Mouse (Mus musculus): ENCODE measurements around the gene Ppp1r16b. TPM values are rescaled to one million over a fixed set of nuclear protein-coding genes. Genes with fewer than 3 reads are reported as not detected.
A peak's percentile ranks its signal among the peaks of the same experiment; 100 is the strongest.

The Ppp1r16b gene
- total RNA-seq, 2 experiments from 2014 or later: 14.4 to 17.2 TPM

DNA sequence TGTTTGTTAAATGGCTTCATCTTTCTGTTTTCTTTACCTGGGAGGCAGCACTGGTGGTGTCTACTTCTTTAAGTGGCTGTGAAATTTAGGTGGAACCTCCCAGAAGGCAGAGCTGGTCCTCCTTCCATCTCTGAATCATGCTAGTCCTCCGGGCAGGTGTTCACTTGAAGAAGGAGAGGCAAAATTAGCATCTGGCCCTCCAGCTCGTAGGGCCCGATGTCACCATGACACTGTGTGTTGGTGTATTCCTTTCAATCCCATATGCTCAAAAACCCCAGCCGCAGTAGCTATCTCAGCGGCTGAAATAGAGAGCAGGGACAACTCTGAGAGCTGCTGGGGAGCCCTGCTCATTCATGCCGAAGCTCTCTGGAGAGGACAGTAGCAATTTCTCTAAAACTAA is 27.0 kb downstream of the Ppp1r16b start:
- DNase-seq: no peak

DNA sequence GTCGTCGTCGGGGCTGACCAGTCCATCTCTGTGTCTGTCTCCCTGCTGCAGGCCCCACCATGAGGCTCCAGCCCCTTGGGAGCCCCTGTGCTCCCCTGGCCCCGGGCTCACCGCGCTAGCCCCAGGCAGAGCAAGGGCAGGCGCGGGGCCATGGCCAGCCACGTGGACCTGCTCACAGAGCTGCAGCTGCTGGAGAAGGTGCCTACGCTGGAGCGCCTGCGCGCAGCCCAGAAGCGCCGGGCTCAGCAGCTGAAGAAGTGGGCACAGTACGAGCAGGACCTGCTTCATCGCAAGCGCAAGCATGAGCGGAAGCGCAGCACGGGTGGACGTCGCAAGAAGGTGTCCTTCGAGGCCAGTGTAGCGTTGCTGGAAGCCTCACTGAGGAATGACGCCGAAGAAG is 30.6 kb downstream of the Ppp1r16b start:
- no peak for DNase-seq

DNA sequence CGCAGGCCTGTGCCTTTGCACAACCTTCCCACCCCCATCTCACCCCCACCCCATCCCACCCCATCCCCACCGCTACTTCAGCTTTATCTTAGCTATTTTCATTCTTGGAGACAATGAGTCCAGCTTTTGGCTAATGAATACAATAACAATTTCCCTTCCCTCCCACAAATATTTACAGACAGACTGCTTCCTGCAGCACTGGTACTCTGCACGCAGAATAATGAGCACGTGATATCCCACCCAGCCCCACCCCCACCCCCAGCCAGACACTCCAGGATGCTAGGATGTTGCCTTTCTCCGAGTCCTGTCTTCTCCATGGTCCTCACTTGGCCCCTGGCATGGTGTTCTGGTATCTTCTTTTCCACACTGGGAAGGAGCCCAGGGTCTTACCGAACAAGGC is 31.3 kb downstream of the Ppp1r16b start:
- no peak for DNase-seq

DNA sequence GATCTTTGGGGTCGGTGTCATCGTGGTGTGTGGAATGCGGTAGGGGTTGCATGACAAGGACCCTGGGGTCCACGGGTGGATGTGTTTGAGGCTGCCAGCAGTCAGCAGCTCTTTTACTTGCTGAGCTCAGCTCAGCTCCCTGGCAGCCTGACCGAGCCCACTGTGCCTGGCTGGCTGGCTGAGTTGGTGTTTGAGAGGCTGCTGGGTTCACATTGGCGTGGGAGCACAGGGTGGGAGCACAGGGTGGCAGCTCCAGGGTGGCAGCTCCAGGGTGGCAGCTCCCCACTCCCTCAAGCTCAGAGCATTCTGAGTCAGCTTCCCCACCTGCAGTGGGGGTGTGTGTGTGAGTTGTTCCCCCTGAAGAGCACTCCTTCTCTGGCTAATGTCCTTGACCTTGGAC is 34.7 kb downstream of the Ppp1r16b start:
- DNase-seq: no peak

DNA sequence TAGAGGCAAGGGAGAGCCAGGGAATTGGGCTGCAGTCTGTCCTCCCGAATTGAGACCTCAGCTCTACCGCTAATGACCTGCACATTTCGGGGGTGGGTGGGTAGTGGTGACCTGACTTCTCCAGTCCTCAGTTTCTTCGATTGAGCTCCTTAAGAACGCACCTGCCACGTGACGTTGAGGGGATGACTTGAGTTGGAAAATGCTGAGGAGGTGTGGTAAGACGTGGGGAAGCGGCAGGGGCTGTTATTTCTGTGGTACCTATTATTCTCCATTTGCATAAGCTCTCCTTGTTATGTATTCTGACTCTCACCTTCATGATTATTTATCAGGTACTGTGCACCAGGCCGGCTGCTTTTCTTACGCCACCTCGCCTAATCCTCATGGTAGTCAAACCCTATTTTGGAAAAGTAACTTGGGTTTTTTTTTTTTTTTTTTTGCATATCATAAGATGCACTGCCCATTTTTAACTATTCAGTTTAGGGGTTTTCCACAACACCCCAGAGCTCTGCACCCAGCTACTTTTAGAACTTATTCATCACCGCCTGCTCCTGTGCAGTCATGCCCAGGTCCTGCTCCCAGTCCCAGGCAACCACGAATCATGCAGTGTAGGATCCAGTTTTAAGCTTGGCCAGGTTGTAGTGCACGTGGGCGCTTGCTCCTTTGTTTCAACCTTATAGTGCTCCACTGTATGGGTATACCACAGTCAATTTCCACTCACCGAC is 35.5 kb downstream of the Ppp1r16b start:
- no peak for DNase-seq

DNA sequence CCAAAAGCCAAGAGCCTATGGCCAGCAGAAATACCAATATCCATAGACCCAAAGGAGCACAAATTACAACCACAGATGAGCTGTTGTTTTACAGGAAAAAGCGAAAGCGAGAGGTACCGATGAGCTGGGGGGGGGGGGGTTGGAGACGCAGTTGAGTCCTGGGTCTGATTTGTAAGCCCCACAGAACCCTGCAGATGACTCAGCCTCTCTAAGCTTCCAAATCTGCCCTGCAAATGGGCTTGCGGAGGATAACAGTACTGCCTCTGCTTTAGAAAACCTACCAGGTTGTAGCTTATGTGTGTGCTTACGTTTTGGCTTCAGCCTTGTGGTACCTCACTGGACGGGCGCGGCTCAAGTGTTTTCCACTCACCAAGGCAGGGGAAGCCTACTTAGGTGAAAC is 36.3 kb downstream of the Ppp1r16b start:
- DNase-seq: no peak

DNA sequence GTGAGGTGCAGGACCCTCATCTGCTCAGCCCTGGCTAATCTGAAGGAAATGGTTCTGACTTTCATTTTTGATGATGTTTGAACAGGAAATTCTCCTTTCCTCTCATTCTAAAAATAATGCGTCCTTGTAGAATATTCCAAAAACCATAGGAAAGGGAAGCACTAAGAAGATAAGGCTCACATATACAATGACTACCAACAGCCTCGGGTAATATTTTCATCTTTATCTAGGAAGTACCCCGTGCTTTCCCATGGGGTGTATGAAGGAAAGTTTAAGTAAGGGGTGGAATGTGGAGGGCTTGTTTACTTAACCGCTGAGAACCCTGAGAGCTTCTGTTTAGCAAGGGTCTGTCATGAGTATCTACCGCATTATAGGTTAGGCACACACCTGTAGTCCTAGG is 37.0 kb downstream of the Ppp1r16b start:
- no peak for DNase-seq

DNA sequence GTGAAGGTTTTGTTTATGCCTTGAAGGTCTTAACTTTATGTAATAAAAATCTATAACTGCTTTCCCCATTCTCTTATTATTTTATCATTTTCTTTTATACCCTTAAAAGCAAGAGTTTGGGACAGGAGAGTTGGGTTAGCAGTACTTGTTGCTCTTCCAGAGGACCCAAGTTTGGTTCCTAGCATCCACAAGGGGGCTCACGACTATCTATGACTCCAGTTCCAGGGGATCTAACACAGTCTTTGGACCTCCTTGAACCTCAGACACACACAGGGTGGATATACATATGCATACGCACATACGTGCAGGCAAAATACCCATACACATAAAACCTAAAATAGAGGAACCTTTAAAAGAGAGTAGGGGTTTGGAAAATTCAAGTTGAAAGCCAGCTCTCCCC is 39.5 kb downstream of the Ppp1r16b start:
- no peak for DNase-seq

DNA sequence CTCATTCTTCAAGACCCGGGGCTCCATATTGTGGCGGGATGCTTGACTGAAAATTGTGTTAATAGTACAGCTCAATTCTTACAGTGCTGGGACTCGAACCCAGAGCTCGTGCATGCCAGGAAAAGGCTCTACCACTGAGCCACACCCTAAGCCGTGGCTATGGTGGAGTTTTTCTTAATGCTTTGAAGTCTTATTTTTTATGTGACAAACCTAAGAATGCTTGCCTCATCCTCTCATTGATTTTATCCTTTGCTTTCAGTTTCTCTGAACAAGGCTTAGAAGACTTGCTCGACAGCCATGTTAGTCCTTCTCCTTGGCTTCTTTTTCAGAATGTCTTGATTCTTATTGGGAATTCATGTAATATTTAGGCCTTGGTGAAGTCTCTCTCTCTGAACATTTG is 40.3 kb downstream of the Ppp1r16b start:
- DNase-seq: no peak

DNA sequence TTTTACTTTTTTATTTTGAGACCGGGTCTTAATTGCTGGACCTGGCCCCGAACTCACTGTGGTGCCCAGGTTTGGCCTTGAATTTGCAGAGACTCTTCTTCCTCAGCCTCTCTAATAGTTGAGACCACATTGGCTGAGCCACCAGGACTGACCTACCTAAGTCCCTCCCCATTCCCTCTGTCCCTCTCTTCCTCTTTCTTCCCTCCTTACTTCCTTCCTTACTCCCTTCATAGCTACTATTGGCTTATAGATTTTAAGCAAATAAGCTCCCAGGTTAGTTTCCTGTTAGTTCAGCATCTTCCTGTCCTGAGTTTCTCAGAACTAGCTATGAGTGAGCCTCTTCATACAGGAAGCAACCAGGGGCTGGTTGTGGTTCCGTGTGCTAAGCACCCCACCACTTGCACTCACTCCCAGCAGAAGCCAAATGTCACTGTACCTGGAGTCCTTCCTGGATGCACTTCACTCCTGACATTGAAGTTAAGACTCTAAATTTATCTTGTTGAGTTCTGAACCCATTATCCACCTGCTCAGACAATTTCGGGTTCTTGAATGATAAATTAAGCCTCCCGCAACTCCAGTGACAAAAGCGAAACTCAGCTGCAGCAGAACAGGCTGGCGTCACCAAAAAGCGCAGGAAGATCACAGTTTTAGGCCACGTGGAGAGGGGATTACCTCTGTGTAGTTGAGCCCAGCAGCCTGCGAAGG is 41.7 kb downstream of the Ppp1r16b start:
- no peak for DNase-seq

DNA sequence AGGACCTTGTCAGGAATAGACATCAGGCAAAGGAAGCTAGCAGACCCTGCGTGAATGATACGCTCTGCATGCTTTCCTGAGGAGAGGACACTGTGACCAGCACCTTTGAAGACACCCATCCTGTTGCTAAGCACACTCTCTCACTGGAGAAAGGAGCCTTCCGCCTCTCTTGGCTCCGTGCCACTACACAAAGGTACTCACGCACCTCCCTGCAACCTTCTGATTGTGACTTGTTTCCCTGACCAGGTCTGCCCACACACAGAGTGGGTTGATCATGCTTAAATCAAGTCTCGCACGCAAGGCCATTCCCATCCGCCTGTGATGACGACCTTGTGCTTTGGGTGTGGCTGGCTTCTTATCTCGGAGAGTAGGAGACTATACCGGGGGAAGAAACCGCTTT is 42.9 kb downstream of the Ppp1r16b start:
- DNase-seq: no peak

DNA sequence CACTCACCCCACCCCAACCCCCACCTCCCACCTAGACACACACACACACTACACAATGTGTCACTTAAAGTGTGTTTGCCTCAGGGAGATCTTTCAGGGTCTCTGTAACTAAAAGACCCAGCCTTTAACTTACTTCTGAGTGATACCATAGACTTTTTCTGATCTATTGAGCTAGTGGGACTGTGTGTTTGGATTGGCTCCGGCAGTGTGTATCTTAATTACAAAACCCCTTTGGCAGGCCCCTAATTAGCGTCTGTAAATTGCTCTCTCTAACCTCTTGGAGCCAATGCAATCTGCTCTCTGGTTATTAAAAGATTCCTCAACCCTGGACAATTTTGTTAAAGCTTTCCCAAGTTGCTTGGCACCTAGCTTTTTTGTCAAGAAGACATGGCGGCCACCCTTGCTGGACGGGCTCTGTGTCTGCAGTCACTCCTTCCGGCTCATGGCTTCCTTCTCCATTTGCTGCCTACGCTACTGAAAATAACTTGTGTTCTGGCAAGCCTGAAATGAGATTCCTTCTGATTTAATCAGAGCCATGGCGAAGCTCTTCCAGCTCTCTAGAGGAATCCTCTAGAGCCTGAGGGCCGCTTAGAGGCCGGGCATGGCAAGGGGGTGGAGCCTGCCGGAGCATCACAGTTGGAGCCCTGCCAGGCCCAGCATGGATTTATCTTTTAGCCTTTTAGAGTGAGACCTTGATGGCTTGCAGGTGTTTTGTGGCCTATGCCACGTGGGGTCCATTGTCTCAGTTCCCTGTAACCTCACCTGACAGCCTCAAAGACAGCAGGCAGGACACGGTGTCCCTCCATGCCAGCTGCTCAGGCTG is 46.9 kb downstream of the Ppp1r16b start:
- peak; percentile 49 for DNase-seq

DNA sequence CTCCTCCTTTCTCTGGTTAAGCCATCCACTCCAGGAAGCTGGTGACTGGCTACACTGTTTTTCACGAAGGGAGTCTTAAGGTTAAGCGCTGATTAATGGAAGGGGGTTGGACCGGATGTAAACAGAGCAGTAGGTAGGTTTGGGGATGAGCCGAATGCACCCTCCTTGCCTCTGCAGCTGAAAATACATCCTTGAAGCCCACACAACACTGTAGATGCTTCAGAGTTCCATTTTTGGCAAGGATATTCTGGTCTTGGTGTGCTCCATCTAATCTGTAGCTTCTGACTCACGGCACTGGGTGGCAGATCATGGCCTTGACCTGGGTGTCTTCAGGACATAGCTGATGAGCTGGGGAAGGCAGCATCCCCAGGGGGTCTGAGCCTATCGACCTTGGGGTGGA is 49.6 kb downstream of the Ppp1r16b start:
- no peak for DNase-seq

DNA sequence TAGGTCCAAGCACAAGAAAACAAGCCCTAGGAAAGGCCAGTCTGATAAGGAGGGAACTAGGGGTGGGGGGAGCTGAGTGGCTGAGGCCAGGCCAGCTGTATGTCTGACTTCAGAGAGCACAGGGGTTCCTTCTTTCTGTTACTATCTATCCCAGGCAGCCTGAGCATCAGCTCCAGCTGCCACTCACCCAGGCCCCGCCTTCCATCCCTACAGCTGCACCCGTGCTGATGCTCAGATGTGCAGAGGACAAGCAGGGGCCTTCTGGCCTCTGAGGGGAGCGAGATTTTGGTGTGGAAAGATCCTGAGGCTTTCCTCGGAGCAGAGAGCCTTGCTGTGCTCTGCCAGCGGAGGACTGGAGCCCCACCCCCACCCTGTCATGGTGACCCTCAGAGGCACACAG is 50.9 kb downstream of the Ppp1r16b start:
- DNase-seq: no peak

DNA sequence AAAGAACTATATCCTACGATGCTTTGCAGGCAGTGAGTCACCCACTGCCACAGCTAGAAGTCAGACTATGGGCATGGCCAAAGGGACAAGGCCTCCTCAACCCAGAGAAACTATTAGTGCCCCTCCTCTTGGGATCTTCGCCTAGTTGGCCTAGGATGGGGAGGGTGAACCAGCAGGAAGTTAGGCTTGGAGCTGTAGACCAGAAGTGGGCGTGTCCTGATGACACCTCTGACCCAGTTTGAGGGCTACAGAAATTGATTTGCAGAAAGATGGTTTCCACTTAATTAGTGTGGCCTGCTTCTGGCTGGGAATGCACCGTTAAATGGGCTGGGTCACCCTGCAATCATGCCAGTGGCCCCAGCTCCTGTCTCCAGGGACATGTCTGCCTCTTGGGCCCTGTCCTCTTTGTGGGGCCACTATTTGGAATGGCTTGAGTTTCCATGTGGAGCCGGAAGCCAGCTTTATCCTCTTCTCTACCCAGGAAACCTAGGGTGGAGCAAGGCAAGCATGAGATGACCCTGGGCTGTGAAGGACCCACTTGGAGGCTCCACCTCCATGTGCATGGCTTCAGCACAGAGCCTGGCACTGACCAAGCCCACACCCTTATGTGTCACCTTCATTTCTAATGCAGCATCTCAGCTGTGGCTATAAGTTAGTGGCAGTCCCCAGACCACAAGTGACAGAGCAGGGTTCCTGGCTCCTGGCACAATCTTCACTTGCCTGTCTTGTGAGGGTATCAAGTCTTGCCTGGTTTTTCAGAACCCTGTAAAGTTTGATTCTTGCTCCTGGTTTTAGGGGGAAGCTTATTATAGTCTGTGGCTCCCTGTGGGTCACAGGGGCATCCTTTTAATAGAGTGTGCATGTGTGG is 52.6 kb downstream of the Ppp1r16b start:
- no peak for DNase-seq

DNA sequence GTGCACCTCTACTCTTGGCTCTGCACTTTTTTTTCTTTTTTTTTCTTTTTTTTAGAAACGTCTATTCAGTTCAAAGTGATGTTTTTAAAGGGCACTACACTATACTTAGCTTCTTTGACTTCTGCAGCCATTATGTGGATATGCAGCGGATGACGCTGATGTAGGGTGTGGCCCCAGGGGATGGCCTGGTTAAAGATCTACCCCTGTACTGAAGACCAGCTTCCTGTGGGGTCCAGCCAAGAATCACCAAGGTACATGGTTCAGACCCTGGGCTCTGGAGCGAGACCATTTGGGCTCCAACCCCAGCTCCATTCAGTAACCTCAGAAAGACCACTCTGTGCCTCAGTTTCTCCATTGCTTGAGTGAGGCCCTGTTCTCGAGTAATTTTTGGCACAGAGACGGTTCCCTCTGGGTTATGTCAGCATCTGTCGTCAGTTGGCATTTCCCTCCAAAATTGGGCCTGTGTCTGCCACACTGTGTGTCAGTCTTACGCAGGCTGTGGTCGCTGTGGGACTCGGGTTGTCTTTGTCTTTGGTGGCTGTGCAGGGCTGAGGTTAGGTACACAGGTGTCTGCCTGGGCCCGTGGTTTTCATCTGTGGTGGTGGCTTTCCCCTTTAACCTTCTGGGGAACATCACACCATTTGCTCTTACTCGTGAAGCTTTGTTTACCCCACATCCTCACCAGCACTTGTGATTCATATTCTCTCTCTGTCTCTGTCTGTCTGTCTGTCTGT is 53.8 kb downstream of the Ppp1r16b start:
- no peak for DNase-seq

DNA sequence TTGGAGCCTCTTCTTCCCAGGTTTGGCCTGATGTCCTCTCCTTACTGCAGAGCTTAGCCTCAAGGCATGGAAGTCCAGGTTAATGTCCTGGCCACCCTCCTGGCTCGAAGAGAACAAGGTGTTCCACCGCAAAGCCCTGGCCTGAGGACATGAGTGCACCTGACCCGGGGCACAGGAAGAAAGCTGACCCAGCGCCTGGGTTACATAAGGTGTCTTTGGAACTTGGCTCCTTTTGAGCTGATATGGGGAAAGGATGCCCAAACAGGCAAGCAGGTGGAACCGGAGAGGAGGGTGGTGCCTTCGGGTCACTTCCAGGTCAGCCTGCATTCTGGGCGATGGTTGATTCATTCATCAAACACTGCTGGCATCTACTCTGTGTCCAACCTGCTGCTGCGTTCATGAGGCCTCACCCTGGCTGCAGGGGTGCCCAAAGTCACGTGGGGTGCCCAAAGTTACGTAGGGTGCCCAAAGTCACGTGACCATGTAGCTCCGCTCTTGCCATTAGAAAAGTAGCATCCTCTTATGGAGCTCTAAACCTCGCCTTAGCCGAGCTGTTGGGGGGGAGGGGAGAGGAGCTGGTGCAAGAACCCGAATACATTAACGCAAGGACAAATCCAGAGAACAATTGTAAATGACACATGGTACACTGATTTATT is 55.6 kb downstream of the Ppp1r16b start:
- DNase-seq: no peak

DNA sequence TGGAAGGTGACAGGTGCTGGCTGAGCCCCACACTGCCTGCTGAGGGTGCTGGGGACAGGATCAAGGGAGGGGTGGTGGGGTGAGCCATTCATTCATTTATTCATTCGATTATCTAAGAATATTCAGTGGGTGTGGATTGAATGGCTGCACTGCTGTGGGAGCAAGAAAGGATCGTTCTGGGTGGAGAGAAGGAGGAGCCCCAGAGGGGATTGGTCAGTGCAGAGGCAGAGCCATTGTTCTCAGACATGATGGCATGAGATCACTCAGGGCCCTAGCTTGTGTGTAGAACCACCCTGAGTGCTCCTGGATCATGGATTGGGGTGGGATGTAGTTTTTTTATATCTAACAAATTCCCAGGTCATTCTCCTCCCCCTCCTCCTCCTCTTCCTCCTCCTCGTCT is 56.3 kb downstream of the Ppp1r16b start:
- no peak for DNase-seq

DNA sequence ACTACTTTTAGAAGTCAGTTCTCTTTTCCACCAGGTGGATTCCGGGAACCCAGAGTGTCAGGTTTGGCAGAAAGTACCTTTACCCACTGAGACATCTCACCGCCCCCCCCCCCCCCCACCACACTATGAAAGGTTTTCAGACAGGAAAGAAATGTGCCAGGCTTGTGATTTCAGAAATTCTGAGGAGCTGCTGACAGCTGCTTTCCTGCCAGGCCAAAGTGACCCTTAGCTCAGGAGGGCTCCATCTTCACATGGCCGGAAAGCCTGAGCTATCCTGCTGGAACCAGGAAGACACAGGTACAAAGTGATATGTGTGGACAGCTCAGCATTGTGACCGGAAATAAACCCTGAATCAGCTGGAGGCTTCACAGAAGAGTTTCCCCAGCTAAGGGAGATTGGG is 56.9 kb downstream of the Ppp1r16b start:
- DNase-seq: no peak

DNA sequence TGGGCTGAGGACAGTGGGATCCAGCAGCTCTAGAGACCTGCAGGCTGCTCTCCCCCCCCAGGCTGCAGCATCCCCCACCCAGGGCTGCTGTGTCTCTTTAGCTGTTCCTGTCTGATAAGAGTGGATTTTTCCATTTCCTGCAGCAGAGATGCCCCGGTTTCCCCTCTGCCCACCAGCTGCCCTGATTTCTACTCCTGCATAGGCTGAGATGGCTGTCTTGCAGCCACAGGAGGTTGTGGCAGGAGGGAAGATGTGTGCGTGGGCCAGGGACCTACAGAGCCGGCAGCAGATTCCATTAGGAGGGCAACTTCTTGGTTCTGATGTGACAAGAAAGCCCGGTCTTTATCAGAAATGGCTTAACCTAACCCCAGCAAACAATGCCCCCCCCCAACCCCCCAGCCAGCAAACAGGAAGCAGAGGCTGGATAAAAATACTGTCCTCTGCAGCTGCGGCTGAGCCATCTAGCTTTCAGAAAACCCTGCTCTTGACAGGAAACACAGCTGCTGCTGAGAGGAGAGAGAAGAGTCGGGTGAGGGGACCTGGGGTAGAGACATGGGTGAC is 57.9 kb downstream of the Ppp1r16b start:
- DNase-seq: no peak

DNA sequence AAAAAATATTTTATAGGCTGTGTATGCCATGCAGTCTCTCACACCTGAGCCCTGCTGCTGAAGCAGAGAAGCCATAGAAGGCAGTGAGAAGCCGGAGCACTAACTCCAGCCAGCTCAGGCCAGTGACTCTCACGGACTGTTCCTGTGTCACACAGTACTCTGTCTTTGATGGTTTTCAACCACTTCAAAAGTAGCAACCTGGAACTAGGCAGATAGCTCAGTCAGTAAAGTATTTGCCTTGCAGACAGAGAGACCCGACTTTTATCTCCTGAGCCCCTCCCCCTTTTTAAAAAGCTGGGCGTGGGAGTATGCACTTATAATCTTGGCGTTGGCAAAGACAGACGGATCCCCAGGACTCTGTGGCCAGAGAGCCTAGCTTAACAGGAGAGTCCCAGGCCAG is 58.6 kb downstream of the Ppp1r16b start:
- no peak for DNase-seq
